19 mouse cellular contexts compared by ENCODE assay signal in genomic region chr2:73779796-73780195, GRCm38 (mm10). TPM values are rescaled to one million over a fixed set of nuclear protein-coding genes. Genes with fewer than 3 reads are reported as not detected.
DNase-seq lines count a peak whose midpoint lies in the region; ATAC-seq lines count a peak whose summit lies in the region.
"Had no signal": no experiment of that assay in that cellular context is flagged by ENCODE, and none has a peak within 500 bp of the region (broad histone marks: within the 10 kb centered on the region; RNA-seq: fewer than 3 reads in every experiment).

No protein-coding gene starts in this region.

- H3K4me3 ChIP-seq in embryonic facial prominence, embryonic 14.5 days (ENCODE audit: low read depth, low read length), result no peak overlapping the region
- H3K4me3 ChIP-seq in embryonic facial prominence, embryonic 10.5 days, result no peak overlapping the region
- no peak overlapping the region for H3K4me3 ChIP-seq in forebrain, embryonic 14.5 days (ENCODE audit: low read depth, low read length)
- H3K4me3 ChIP-seq: neural tube, embryonic 13.5 days had no signal

- no peaks in the 10 kb centered on the region; the same call in 1 of the 2 replicates for H3K4me1 ChIP-seq in embryonic facial prominence, embryonic 14.5 days (ENCODE audit: control insufficient read depth, insufficient read depth, low read length)
- H3K4me1 ChIP-seq in embryonic facial prominence, embryonic 10.5 days, result peaks cover 23% of the 10 kb centered on the region
- peaks cover 37% of the 10 kb centered on the region for H3K4me1 ChIP-seq in forebrain, embryonic 14.5 days (ENCODE audit: control insufficient read depth, insufficient read depth, low read length)

- no peak overlapping the region; the same call in 1 of the 2 replicates for H3K4me2 ChIP-seq in embryonic facial prominence, embryonic 14.5 days (ENCODE audit: low read depth, low read length)
- peak overlapping the region; percentile 29; the same call in 1 of the 2 replicates for H3K4me2 ChIP-seq in forebrain, embryonic 14.5 days (ENCODE audit: low read length)
- H3K4me2 ChIP-seq: liver, embryonic 11.5 days; neural tube, embryonic 13.5 days had no signal

- H3K27me3 ChIP-seq in embryonic facial prominence, embryonic 14.5 days (replicated peaks; ENCODE audit: control insufficient read depth, insufficient read depth, low read length), result peaks cover 10% of the 10 kb centered on the region
- peaks cover 10% of the 10 kb centered on the region; the same call in 1 of the 2 replicates for H3K27me3 ChIP-seq in embryonic facial prominence, embryonic 10.5 days (replicated peaks; ENCODE audit: low read depth, poor library complexity, severe bottlenecking)
- H3K27me3 ChIP-seq in forebrain, embryonic 14.5 days (replicated peaks; ENCODE audit: control insufficient read depth, insufficient read depth, low read length), result no peaks in the 10 kb centered on the region
- H3K27me3 ChIP-seq: neural tube, embryonic 13.5 days had no signal

- DNase-seq in embryonic facial prominence, embryonic 14.5 days (ENCODE audit: low spot score), result peak; percentile 82
- DNase-seq in embryonic facial prominence, embryonic 10.5 days (ENCODE audit: low spot score), result no peak
- DNase-seq in left cerebral cortex, postnatal 4 days, result peak; percentile 65
- DNase-seq in left cerebral cortex, adult 11 months (ENCODE audit: low spot score), result no peak
- DNase-seq in forebrain, embryonic 14.5 days (ENCODE audit: low spot score), result peak; percentile 92
- DNase-seq in retina, adult 2 months (ENCODE audit: low read depth, low spot score), result peak; percentile 84
- DNase-seq in layer of hippocampus, postnatal 25 days (ENCODE audit: extremely low spot score in 1 of 2, low spot score in 1 of 2), result no peak
- DNase-seq in urinary bladder, postnatal 36 days (ENCODE audit: low spot score in 2 of 2), result no peak
- DNase-seq: adrenal gland, postnatal 14 days; cerebellum, adult 2 months; gastrocnemius, postnatal 14 days; kidney, adult 9 months; layer of hippocampus, postnatal 36 days; lung, adult 2 months; thymus, postnatal 4 days had no signal

- WGBS in embryonic facial prominence, embryonic 14.5 days, result 43% methylated on average over 7 of the region's 7 CpGs
- 82% methylated on average over 7 of the region's 7 CpGs for WGBS in embryonic facial prominence, embryonic 10.5 days
- 13% methylated on average over 7 of the region's 7 CpGs for WGBS in forebrain, embryonic 14.5 days

- no peaks in the 10 kb centered on the region for H3K36me3 ChIP-seq in embryonic facial prominence, embryonic 14.5 days (ENCODE audit: control insufficient read depth, insufficient read depth, low read length)
- H3K36me3 ChIP-seq in embryonic facial prominence, embryonic 10.5 days (replicated peaks), result no peaks in the 10 kb centered on the region
- no peaks in the 10 kb centered on the region for H3K36me3 ChIP-seq in forebrain, embryonic 14.5 days (ENCODE audit: control insufficient read depth, insufficient read depth, low read length)
- H3K36me3 ChIP-seq: neural tube, embryonic 13.5 days had no signal

- intact Hi-C loops in left cerebral cortex, postnatal 4 days (cut with DNase I), result no loop called here

- no peak overlapping the region for H3K9ac ChIP-seq in embryonic facial prominence, embryonic 14.5 days (ENCODE audit: low read depth, low read length)
- no peak overlapping the region for H3K9ac ChIP-seq in forebrain, embryonic 14.5 days (ENCODE audit: low read length)
- H3K9ac ChIP-seq: neural tube, embryonic 13.5 days had no signal

- no peak for ATAC-seq in embryonic facial prominence, embryonic 14.5 days (ENCODE audit: low read depth)
- ATAC-seq in forebrain, embryonic 14.5 days, result no peak
- ATAC-seq: inflammation-experienced regulatory T-cells, adult 6 months had no signal

- no peaks in the 10 kb centered on the region for H3K9me3 ChIP-seq in embryonic facial prominence, embryonic 14.5 days (ENCODE audit: control insufficient read depth, low read length)
- H3K9me3 ChIP-seq in embryonic facial prominence, embryonic 10.5 days, result peaks cover 7% of the 10 kb centered on the region; the same call in 1 of the 2 replicates
- no peaks in the 10 kb centered on the region for H3K9me3 ChIP-seq in forebrain, embryonic 14.5 days (replicated peaks; ENCODE audit: control insufficient read depth, low read length)
- H3K9me3 ChIP-seq: neural tube, embryonic 13.5 days had no signal

- no peak overlapping the region for H3K27ac ChIP-seq in embryonic facial prominence, embryonic 14.5 days (replicated peaks; ENCODE audit: low read depth, low read length)
- H3K27ac ChIP-seq in embryonic facial prominence, embryonic 10.5 days (replicated peaks), result no peak overlapping the region
- 0 out of 2 replicates have a peak overlapping the region, but pooled peaks have one; percentile 49 for H3K27ac ChIP-seq in forebrain, embryonic 14.5 days (ENCODE audit: low read depth, low read length)
- H3K27ac ChIP-seq: macrophage; neural tube, embryonic 13.5 days had no signal

RNA-seq across cellular contexts. Expression of gene Chn1, which starts 4.7 kb away (rescaled TPM):
- 35.5 and 36.0 TPM in 2 replicates for polyA plus RNA-seq in embryonic facial prominence, embryonic 14.5 days (2014; fragmentation: Nextera tagmentation; extraction: Ambion mirVana)
- polyA plus RNA-seq in embryonic facial prominence, embryonic 10.5 days (2016; fragmentation: Nextera tagmentation; extraction: Ambion mirVana), result 38.2 and 40.0 TPM in 2 replicates
- total RNA-seq in left cerebral cortex, postnatal 4 days (2021), result 100 to 1,000 TPM; 262 to 289 TPM
- polyA plus RNA-seq in forebrain, embryonic 14.5 days (2014; fragmentation: Nextera tagmentation; extraction: Ambion mirVana), result 93.5 and 98.9 TPM in 2 replicates
- 1,000 to 10,000 TPM; 1,740 to 1,825 TPM for total RNA-seq in layer of hippocampus, postnatal 25 days (2021)
- polyA plus RNA-seq: macrophage had no signal

Comparison
In these comparisons a context has a peak if more than half of its experiments do, and no peak if none do; other contexts are left out.
1. DNase-seq: peak in embryonic facial prominence, embryonic 14.5 days (single experiment), left cerebral cortex, postnatal 4 days (single experiment), forebrain, embryonic 14.5 days (single experiment) and retina, adult 2 months (single experiment); none in embryonic facial prominence, embryonic 10.5 days (single experiment), left cerebral cortex, adult 11 months (single experiment), layer of hippocampus, postnatal 25 days (0 of 2) and urinary bladder, postnatal 36 days (0 of 2).